Mouse (Mus musculus) heart, postnatal 0 days (tissue): ENCODE measurements around the gene Ruvbl2. TPM values are rescaled to one million over a fixed set of nuclear protein-coding genes. Genes with fewer than 3 reads are reported as not detected.

Experiments
- ATAC-seq: fragments of 200-750 bp; cut with Nextera tagmentation; 2 replicates; pipeline ENCODE4 v1.8.0; 2017; ENCODE audit warnings: low read depth, moderate number of reproducible peaks, moderate library complexity; ENCODE audit not compliant: insufficient read depth
- DNase-seq: peaks from one replicate; pipeline ENCODE4 v3.0.0-alpha.2; 2016; ENCODE audit warnings: low spot score
- H3K27ac ChIP-seq: fragments of 300-500 bp; sonication (generic); 2 replicates; pipeline ENCODE4 v1.5.1; 2014; ENCODE audit warnings: low read depth, mild to moderate bottlenecking
- H3K27me3 ChIP-seq: fragments of 300-500 bp; sonication (generic); 2 replicates; pipeline ENCODE4 v1.6.1; 2014; ENCODE audit warnings: low read length, mixed read lengths; ENCODE audit not compliant: control insufficient read depth, insufficient read depth
- H3K36me3 ChIP-seq: fragments of 300-500 bp; sonication (generic); replicated peaks from 2 replicates; pipeline ENCODE4 v1.6.1; 2014; ENCODE audit warnings: low read length, mixed read lengths; ENCODE audit not compliant: control insufficient read depth, insufficient read depth
- H3K4me1 ChIP-seq: fragments of 300-500 bp; sonication (generic); 2 replicates; pipeline ENCODE4 v1.6.1; 2014; ENCODE audit warnings: antibody characterized with exemption; ENCODE audit not compliant: control insufficient read depth, insufficient read depth
- H3K4me2 ChIP-seq: fragments of 300-500 bp; sonication (generic); 2 replicates; pipeline ENCODE4 v1.6.1; 2014; ENCODE audit warnings: low read depth, mild to moderate bottlenecking, low read length, moderate library complexity
- H3K4me3 ChIP-seq: fragments of 300-500 bp; sonication (generic); 2 replicates; pipeline ENCODE4 v1.5.1; 2014; ENCODE audit warnings: low read depth, low read length
- H3K9ac ChIP-seq: fragments of 300-500 bp; sonication (generic); replicated peaks from 2 replicates; pipeline ENCODE4 v1.6.1; 2014; ENCODE audit warnings: low read depth, low read length, mixed read lengths
- H3K9me3 ChIP-seq: fragments of 300-500 bp; sonication (generic); replicated peaks from 2 replicates; pipeline ENCODE4 v1.6.1; 2016; ENCODE audit warnings: low read length; ENCODE audit not compliant: control insufficient read depth
- CTCF ChIP-seq: IDR thresholded peaks from 2 replicates; pipeline ENCODE4 v1.5.1; 2016; ENCODE audit warnings: antibody characterized with exemption, control low read depth, low read depth
- EP300 ChIP-seq: IDR thresholded peaks from 2 replicates; pipeline ENCODE4 v1.6.1; 2016; ENCODE audit warnings: antibody characterized with exemption, low read depth
- WGBS: fragments of 180-500 bp; shearing (Covaris S2); extraction: QIAGEN DNeasy Blood & Tissue Kit; methylation state at CpG from one replicate; pipeline ENCODE4 v1.1.7; 2014; 5-methylcytosine and 5-hydroxymethylcytosine counted together
- microRNA-seq: library from miRNA; unstranded; fragments of <30 nt; microRNA quantifications from one replicate; pipeline ENCODE4, GENCODE M21; 2016
- polyA plus RNA-seq: library from polyadenylated mRNA; unstranded; fragments of >200 nt; fragmentation: Nextera tagmentation; extraction: Ambion mirVana; gene quantifications from 2 replicates; pipeline ENCODE4 v1.2.1, GENCODE M21; 2015
- total RNA-seq: library from RNA; depleted of rRNA; stranded (reverse); fragments of >200 nt; gene quantifications from 2 replicates; pipeline ENCODE4 v1.2.3, GENCODE M21; 2014; ENCODE audit warnings: low replicate concordance; rRNA removed

The Ruvbl2 gene
- total and polyA plus RNA-seq, 2 experiments from 2014 or later, result 31.0 to 76.9 TPM

DNA sequence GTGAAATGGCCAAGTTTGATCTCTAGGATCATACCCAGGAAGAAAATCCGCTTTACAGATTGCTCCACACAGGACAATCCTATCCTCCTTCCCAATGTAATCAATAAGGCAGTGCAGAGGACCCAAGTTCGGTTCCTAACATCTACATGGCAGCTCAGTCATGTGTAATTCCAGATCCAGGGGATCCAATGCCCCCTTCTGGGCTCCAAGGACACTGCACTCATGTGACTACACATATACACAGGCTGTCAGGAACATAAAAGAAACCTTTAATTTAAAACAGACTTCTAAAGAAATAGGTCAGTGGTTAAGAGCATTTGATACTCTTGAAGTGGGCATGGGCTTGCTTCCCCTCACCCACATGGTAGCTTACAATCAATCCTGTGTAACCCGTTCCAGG is 51.8 kb downstream of the Ruvbl2 start:
- Histone ChIP-seq H3K9me3 (no peaks in the 10 kb centered on the region), H3K36me3 (peaks cover 100% of the 10 kb centered on the region), H3K27ac (no peak overlapping the region), H3K4me3 (no peak overlapping the region), H3K4me2 (no peak overlapping the region), H3K27me3 (no peaks in the 10 kb centered on the region), H3K4me1 (peaks cover 9% of the 10 kb centered on the region; the same call in 1 of the 2 replicates), H3K9ac (no peak overlapping the region)
- TF ChIP-seq EP300, result no peak
- peak; percentile 17; the same call in 1 of the 2 replicates for TF ChIP-seq CTCF
- WGBS, result 92% methylated on average over 3 of the region's 3 CpGs
- no peak for DNase-seq
- no peak for ATAC-seq

DNA sequence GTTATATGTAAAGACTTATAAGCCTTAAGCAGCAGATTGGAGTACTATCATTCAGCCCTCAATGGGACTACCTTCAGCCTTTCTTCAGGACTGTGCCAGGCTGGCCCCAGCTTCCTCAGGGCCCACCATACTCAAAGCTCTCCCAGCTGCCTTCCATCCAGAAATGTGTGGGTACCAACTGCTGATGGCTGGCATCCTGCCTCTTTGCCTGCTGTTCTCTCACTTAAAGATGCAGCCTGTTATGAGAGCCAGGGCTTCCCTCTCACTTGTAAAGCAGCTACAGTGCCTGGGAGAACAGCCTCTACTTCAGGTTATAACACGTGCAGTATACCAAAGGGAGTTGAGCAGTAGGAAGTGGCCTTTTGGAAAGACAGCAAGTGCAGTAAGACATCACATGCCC is 61.8 kb downstream of the Ruvbl2 start:
- H3K27ac ChIP-seq, result no peak overlapping the region
- WGBS, result 87% methylated on average over 1 of the region's 1 CpGs
- H3K36me3 ChIP-seq, result peaks cover 83% of the 10 kb centered on the region
- no peak overlapping the region for H3K4me2 ChIP-seq
- DNase-seq, result no peak
- ATAC-seq, result no peak
- no peaks in the 10 kb centered on the region for H3K4me1 ChIP-seq
- H3K9me3 ChIP-seq, result no peaks in the 10 kb centered on the region
- no peak for TF ChIP-seq CTCF
- no peak for TF ChIP-seq EP300
- H3K4me3 ChIP-seq, result no peak overlapping the region
- H3K9ac ChIP-seq, result no peak overlapping the region
- H3K27me3 ChIP-seq, result no peaks in the 10 kb centered on the region

DNA sequence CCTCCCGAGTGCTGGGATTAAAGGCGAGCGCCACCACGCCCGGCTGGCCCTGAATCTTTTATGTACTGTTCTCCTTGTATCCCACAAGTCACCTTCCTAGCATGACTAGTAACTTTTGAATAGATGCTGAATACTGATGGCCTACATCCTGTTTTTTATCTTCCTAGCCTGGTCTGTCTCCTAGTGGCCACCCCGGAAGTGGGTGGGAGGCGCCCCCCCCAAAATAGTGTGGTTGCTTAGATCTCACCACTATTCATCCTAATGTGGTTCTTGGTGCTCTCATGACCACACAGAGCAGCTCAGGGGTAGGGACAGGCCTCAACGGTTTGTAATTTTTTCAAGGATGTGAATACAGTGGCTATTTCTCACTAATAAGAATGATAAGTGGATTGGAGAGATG is 63.3 kb downstream of the Ruvbl2 start:
- peaks cover 68% of the 10 kb centered on the region for H3K36me3 ChIP-seq
- TF ChIP-seq CTCF (no peak), EP300 (no peak)
- no peaks in the 10 kb centered on the region for H3K9me3 ChIP-seq
- no peak overlapping the region for H3K4me3 ChIP-seq
- H3K9ac ChIP-seq, result no peak overlapping the region
- H3K27ac ChIP-seq, result no peak overlapping the region
- peaks cover 2% of the 10 kb centered on the region; the same call in 1 of the 2 replicates for H3K27me3 ChIP-seq
- no peak for DNase-seq
- peaks cover 11% of the 10 kb centered on the region for H3K4me1 ChIP-seq
- no peak overlapping the region for H3K4me2 ChIP-seq
- no peak for ATAC-seq
- 91% methylated on average over 8 of the region's 8 CpGs for WGBS

DNA sequence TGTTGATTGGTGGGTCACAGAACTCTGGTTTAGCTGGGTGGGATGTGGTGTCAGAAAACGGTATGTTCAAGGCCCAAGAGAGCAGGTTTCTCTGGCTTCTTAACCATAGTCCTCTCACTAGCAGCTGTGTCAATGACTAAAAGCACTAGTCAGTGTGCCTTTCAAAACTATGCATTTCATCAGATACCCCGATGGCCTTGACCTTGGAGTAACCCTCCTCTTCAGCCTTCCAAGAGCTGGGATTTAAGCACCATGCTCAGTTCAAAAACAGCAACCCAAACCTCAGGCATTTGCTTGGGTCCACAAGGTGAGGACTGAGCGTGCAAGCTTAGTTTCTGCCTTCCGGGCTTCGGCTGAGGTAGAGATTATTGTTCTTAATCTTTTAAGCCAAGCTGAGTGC is 65.5 kb downstream of the Ruvbl2 start:
- Histone ChIP-seq H3K4me2 (no peak overlapping the region), H3K27me3 (peaks cover 18% of the 10 kb centered on the region), H3K27ac (no peak overlapping the region), H3K9ac (no peak overlapping the region), H3K36me3 (peaks cover 46% of the 10 kb centered on the region), H3K4me1 (peaks cover 18% of the 10 kb centered on the region), H3K9me3 (no peaks in the 10 kb centered on the region), H3K4me3 (no peak overlapping the region)
- 75% methylated on average over 5 of the region's 5 CpGs for WGBS
- DNase-seq, result no peak
- no peak for ATAC-seq
- TF ChIP-seq CTCF, result no peak
- TF ChIP-seq EP300, result no peak

Small RNAs within 50 kb of the gene (microRNA-seq; reads per million reads assigned to microRNA genes)
- gene Gm22133, result not detected

Other genes starting within 250 kb of the Ruvbl2 start
Only the 30 nearest of the 32 such genes appear.
- not detected in 2 replicates for gene Dkkl1, start 225.9 kb downstream of the Ruvbl2 start, total RNA-seq
- gene Dkkl1, start 225.9 kb downstream of the Ruvbl2 start, polyA plus RNA-seq, result 0.27 TPM in 1 of 2 replicates, not detected in the other
- 50.6 and 72.2 TPM in 2 replicates for gene Tead2, start 222.3 kb downstream of the Ruvbl2 start, total RNA-seq
- 41.1 and 42.8 TPM in 2 replicates for gene Tead2, start 222.3 kb downstream of the Ruvbl2 start, polyA plus RNA-seq
- gene Cd37, start 199.0 kb downstream of the Ruvbl2 start, total RNA-seq, result 0.97 TPM in 1 of 2 replicates, not detected in the other
- gene Cd37, start 199.0 kb downstream of the Ruvbl2 start, polyA plus RNA-seq, result 1.9 and 2.3 TPM in 2 replicates
- not detected in 2 replicates for gene Slc6a16, start 197.0 kb downstream of the Ruvbl2 start, total RNA-seq
- 0.10 TPM in 1 of 2 replicates, not detected in the other for gene Slc6a16, start 197.0 kb downstream of the Ruvbl2 start, polyA plus RNA-seq
- not detected in 2 replicates for gene Slc6a21, start 160.6 kb downstream of the Ruvbl2 start, total RNA-seq
- not detected in 2 replicates for gene Slc6a21, start 160.6 kb downstream of the Ruvbl2 start, polyA plus RNA-seq
- gene Trpm4, start 104.3 kb downstream of the Ruvbl2 start, total RNA-seq, result 15.8 and 44.0 TPM in 2 replicates
- gene Trpm4, start 104.3 kb downstream of the Ruvbl2 start, polyA plus RNA-seq, result 14.2 and 15.2 TPM in 2 replicates
- gene Hrc, start 102.8 kb downstream of the Ruvbl2 start, total RNA-seq, result 38.8 and 39.7 TPM in 2 replicates
- gene Hrc, start 102.8 kb downstream of the Ruvbl2 start, polyA plus RNA-seq, result 43.8 and 45.9 TPM in 2 replicates
- gene Ppfia3, start 71.1 kb downstream of the Ruvbl2 start, total RNA-seq, result 0.15 and 1.8 TPM in 2 replicates
- 0.58 and 0.68 TPM in 2 replicates for gene Ppfia3, start 71.1 kb downstream of the Ruvbl2 start, polyA plus RNA-seq
- 0.46 TPM in 1 of 2 replicates, not detected in the other for gene Lin7b, start 67.5 kb downstream of the Ruvbl2 start, total RNA-seq
- 2.2 and 2.3 TPM in 2 replicates for gene Lin7b, start 67.5 kb downstream of the Ruvbl2 start, polyA plus RNA-seq
- gene Snrnp70, start 42.4 kb downstream of the Ruvbl2 start, total RNA-seq, result 141 and 162 TPM in 2 replicates
- 79.7 and 80.3 TPM in 2 replicates for gene Snrnp70, start 42.4 kb downstream of the Ruvbl2 start, polyA plus RNA-seq
- gene Kcna7, start 32.4 kb downstream of the Ruvbl2 start, total RNA-seq, result 1.4 and 4.6 TPM in 2 replicates
- gene Kcna7, start 32.4 kb downstream of the Ruvbl2 start, polyA plus RNA-seq, result 0.42 and 0.54 TPM in 2 replicates
- 2.2 TPM in 1 of 2 replicates, not detected in the other for gene Ntf5, start 24.4 kb downstream of the Ruvbl2 start, total RNA-seq
- gene Ntf5, start 24.4 kb downstream of the Ruvbl2 start, polyA plus RNA-seq, result 0.15 and 0.21 TPM in 2 replicates
- 0.27 TPM in 1 of 2 replicates, not detected in the other for gene Lhb, start 17.3 kb downstream of the Ruvbl2 start, total RNA-seq
- not detected in 2 replicates for gene Lhb, start 17.3 kb downstream of the Ruvbl2 start, polyA plus RNA-seq
- 109 and 123 TPM in 2 replicates for gene Gys1, start 3.3 kb downstream of the Ruvbl2 start, total RNA-seq
- 68.3 and 70.4 TPM in 2 replicates for gene Gys1, start 3.3 kb downstream of the Ruvbl2 start, polyA plus RNA-seq
- 1,107 and 1,211 TPM in 2 replicates for gene Ftl1, start 21.8 kb upstream of the Ruvbl2 start, total RNA-seq
- 2,163 and 2,221 TPM in 2 replicates for gene Ftl1, start 21.8 kb upstream of the Ruvbl2 start, polyA plus RNA-seq
- gene Bax, start 28.8 kb upstream of the Ruvbl2 start, total RNA-seq, result 48.1 and 88.1 TPM in 2 replicates
- gene Bax, start 28.8 kb upstream of the Ruvbl2 start, polyA plus RNA-seq, result 99.2 and 101 TPM in 2 replicates
- gene Tulp2, start 43.8 kb upstream of the Ruvbl2 start, total RNA-seq, result not detected in 2 replicates
- gene Tulp2, start 43.8 kb upstream of the Ruvbl2 start, polyA plus RNA-seq, result 0.15 and 0.20 TPM in 2 replicates
- gene Gm45808, start 48.7 kb upstream of the Ruvbl2 start, total RNA-seq, result 14.2 TPM in 1 of 2 replicates, not detected in the other
- gene Gm45808, start 48.7 kb upstream of the Ruvbl2 start, polyA plus RNA-seq, result 0.18 TPM in 1 of 2 replicates, not detected in the other
- gene Dhdh, start 50.7 kb upstream of the Ruvbl2 start, total RNA-seq, result 3.4 and 5.6 TPM in 2 replicates
- gene Dhdh, start 50.7 kb upstream of the Ruvbl2 start, polyA plus RNA-seq, result 5.1 and 5.3 TPM in 2 replicates
- gene Nucb1, start 72.3 kb upstream of the Ruvbl2 start, total RNA-seq, result 78.4 and 107 TPM in 2 replicates
- 108 and 110 TPM in 2 replicates for gene Nucb1, start 72.3 kb upstream of the Ruvbl2 start, polyA plus RNA-seq
- 10.6 and 28.8 TPM in 2 replicates for gene Ppp1r15a, start 88.2 kb upstream of the Ruvbl2 start, total RNA-seq
- 19.2 and 22.8 TPM in 2 replicates for gene Ppp1r15a, start 88.2 kb upstream of the Ruvbl2 start, polyA plus RNA-seq
- 1.3 and 3.4 TPM in 2 replicates for gene Plekha4, start 88.2 kb upstream of the Ruvbl2 start, total RNA-seq
- gene Plekha4, start 88.2 kb upstream of the Ruvbl2 start, polyA plus RNA-seq, result 0.78 and 1.2 TPM in 2 replicates
- not detected in 2 replicates for gene Hsd17b14, start 116.8 kb upstream of the Ruvbl2 start, total RNA-seq
- gene Hsd17b14, start 116.8 kb upstream of the Ruvbl2 start, polyA plus RNA-seq, result 0.11 and 0.34 TPM in 2 replicates
- 70.6 and 97.2 TPM in 2 replicates for gene Bcat2, start 132.1 kb upstream of the Ruvbl2 start, total RNA-seq
- 73.7 and 74.8 TPM in 2 replicates for gene Bcat2, start 132.1 kb upstream of the Ruvbl2 start, polyA plus RNA-seq
- gene Fgf21, start 177.4 kb upstream of the Ruvbl2 start, total RNA-seq, result not detected in 2 replicates
- 0.12 TPM in 1 of 2 replicates, not detected in the other for gene Fgf21, start 177.4 kb upstream of the Ruvbl2 start, polyA plus RNA-seq
- gene Fut1, start 179.2 kb upstream of the Ruvbl2 start, total RNA-seq, result not detected in 2 replicates
- not detected in 2 replicates for gene Fut1, start 179.2 kb upstream of the Ruvbl2 start, polyA plus RNA-seq
- 0.53 TPM in 1 of 2 replicates, not detected in the other for gene Izumo1, start 183.7 kb upstream of the Ruvbl2 start, total RNA-seq
- 0.11 and 0.23 TPM in 2 replicates for gene Izumo1, start 183.7 kb upstream of the Ruvbl2 start, polyA plus RNA-seq
- gene Rasip1, start 189.4 kb upstream of the Ruvbl2 start, total RNA-seq, result 68.8 and 77.6 TPM in 2 replicates
- 13.7 and 14.3 TPM in 2 replicates for gene Rasip1, start 189.4 kb upstream of the Ruvbl2 start, polyA plus RNA-seq
- 5.6 and 6.5 TPM in 2 replicates for gene Mamstr, start 201.9 kb upstream of the Ruvbl2 start, total RNA-seq
- 7.2 and 7.7 TPM in 2 replicates for gene Mamstr, start 201.9 kb upstream of the Ruvbl2 start, polyA plus RNA-seq
- not detected in 2 replicates for gene Fut2, start 228.3 kb upstream of the Ruvbl2 start, total RNA-seq
- 1.5 and 1.7 TPM in 2 replicates for gene Fut2, start 228.3 kb upstream of the Ruvbl2 start, polyA plus RNA-seq